Mouse (Mus musculus) heart, postnatal 0 days (tissue): ENCODE data around the gene Pid1.

Source experiments
- CTCF ChIP-seq: IDR thresholded peaks from 2 replicates; pipeline ENCODE4 v1.5.1; 2016; ENCODE audit warnings: antibody characterized with exemption, control low read depth, low read depth
- EP300 ChIP-seq: IDR thresholded peaks from 2 replicates; pipeline ENCODE4 v1.6.1; 2016; ENCODE audit warnings: antibody characterized with exemption, low read depth

DNA sequence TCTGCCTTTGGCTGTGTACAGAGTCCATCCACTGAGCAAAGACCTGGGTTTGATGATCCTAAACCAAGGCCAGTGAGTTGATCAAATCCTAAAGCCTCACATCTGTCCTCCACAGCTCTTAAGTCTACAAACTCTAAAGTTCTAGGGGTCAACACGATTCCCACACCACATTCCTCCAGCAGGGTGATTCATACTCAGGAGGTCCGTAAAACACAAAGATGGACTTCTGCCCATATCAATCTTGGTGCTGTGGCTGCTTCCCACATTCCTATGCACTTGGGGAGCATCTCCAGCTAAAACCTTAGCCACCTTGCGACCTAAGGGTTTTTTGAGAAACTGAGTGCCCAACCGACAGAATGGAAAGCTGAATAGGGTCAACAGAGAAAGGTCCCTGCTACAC lies 27.0 kb upstream of the Pid1 start:
- TF ChIP-seq CTCF = no peak
- TF ChIP-seq EP300 = no peak
